Mouse (Mus musculus): ENCODE data around the gene Bcl2l11.

DNA sequence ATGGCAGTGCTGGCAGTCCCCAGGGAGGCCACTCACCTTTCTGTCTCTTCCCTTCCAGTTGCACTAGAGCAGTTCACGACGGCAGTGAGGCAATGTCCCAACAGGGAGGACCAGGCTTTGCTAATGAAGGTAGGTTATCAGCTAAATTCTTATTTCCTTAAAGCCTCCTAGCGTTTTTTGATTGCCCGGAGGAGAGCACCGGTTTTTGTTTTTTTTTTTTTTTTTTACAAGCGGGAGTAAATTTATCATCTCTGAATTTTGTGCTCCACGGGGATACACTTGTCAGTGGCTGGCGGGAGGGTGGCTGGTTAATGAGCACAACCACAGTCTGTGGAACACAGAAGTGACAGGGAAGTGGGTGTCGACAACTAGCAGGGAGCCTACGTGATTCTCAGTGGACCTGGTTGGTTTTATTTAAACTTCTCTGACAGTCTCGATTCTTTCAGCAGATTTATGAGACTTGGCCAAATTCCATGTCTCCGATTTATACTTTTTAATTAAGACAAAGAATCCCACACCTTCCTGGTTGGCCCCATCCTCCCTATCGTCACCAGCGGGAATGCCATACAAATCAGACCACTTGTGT, 39.4 kb upstream of the Bcl2l11 start:
- TF ChIP-seq POLR2A (IDR thresholded peaks at IDR 0.05; ENCODE audit: low read depth, low read length): no peak
- no peak for TF ChIP-seq CTCF (conservative IDR thresholded peaks at IDR 0.05; ENCODE audit: insufficient read depth, insufficient read length, low read depth, low read length)

All from kidney, adult 2 months (tissue).